Mouse (Mus musculus) kidney, adult 2 months (tissue): Measurements from ENCODE around the gene 1700016H13Rik. TPM values are rescaled to one million over a fixed set of nuclear protein-coding genes. Genes with fewer than 3 reads are reported as not detected.
A peak's percentile ranks its signal among the peaks of the same experiment; 100 is the strongest.

Experiments used
- DNase-seq: peaks from one replicate; pipeline ENCODE4 v3.0.0; 2021
- H3K27ac ChIP-seq: fragments of 200-500 bp; 2 replicates; pipeline ENCODE4 v1.5.1; 2012; ENCODE audit warnings: low read depth, low read length, control low read depth, inconsistent platforms; ENCODE audit not compliant: insufficient read depth
- H3K27me3 ChIP-seq: fragments of 200-500 bp; replicated peaks from 2 replicates; pipeline ENCODE4 v1.6.1; 2012; ENCODE audit warnings: mild to moderate bottlenecking, moderate library complexity, low read length, inconsistent platforms; ENCODE audit not compliant: control insufficient read depth, insufficient read depth
- H3K36me3 ChIP-seq: fragments of 200-500 bp; 2 replicates; pipeline ENCODE4 v1.6.1; 2012; ENCODE audit warnings: mild to moderate bottlenecking, moderate library complexity, low read length, inconsistent platforms; ENCODE audit not compliant: control insufficient read depth, insufficient read depth
- H3K4me1 ChIP-seq: fragments of 200-500 bp; 2 replicates; pipeline ENCODE4 v1.6.1; 2011; ENCODE audit warnings: low read length; ENCODE audit not compliant: control insufficient read depth, insufficient read depth
- H3K4me3 ChIP-seq: fragments of 200-500 bp; 2 replicates; pipeline ENCODE4 v1.5.1; 2011; ENCODE audit warnings: mild to moderate bottlenecking, low read depth, low read length, control low read depth; ENCODE audit not compliant: insufficient read depth
- CTCF ChIP-seq: fragments of 200-500 bp; conservative IDR thresholded peaks from 2 replicates; pipeline ENCODE4 v1.5.1; 2011; ENCODE audit warnings: low read depth, mild to moderate bottlenecking, control low read depth, low read length, moderate library complexity, mixed read lengths; ENCODE audit not compliant: insufficient read depth, insufficient read length
- POLR2A ChIP-seq: fragments of 200-500 bp; IDR thresholded peaks from one replicate; pipeline ENCODE4 v1.6.1; 2011; ENCODE audit warnings: low read depth, low read length, control low read depth
- WGBS: fragments of 180-500 bp; shearing (Covaris S2); methylation state at CpG from one replicate; pipeline ENCODE4 v1.1.7; 2018; 5-methylcytosine and 5-hydroxymethylcytosine counted together
- polyA plus RNA-seq: library from polyadenylated mRNA; depleted of rRNA; stranded (reverse); fragments of >200 nt; gene quantifications from 2 replicates; pipeline ENCODE4 v1.2.3, GENCODE M21; 2012; rRNA removed

The 1700016H13Rik gene
- polyA plus RNA-seq, 1 experiment, result not detected

DNA sequence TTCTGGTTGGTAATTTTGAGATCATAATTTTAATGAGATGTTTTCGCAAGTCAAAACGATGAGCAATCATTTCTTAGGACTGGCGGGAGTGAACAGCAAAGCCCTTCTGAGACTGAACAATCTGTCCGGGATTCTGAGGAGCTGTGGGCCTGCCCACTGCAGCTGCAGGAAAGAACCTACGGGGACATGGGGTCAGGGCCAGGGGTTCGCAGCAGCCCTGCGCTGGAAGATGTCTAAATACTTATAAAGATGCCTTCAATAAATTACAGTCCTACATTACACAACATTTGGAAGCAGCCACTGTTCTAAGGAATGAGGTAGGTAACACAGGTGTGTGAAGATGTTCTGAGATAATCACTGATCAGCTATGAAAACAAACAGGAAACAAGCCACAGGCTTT, 50.1 kb downstream of the 1700016H13Rik start:
- Histone ChIP-seq H3K4me1 (no peaks in the 10 kb centered on the region), H3K27ac (no peak overlapping the region), H3K27me3 (no peaks in the 10 kb centered on the region), H3K4me3 (no peak overlapping the region), H3K36me3 (no peaks in the 10 kb centered on the region)
- DNase-seq, result no peak
- no peak for TF ChIP-seq POLR2A
- no peak for TF ChIP-seq CTCF
- WGBS, result 73% methylated on average over 7 of the region's 7 CpGs

DNA sequence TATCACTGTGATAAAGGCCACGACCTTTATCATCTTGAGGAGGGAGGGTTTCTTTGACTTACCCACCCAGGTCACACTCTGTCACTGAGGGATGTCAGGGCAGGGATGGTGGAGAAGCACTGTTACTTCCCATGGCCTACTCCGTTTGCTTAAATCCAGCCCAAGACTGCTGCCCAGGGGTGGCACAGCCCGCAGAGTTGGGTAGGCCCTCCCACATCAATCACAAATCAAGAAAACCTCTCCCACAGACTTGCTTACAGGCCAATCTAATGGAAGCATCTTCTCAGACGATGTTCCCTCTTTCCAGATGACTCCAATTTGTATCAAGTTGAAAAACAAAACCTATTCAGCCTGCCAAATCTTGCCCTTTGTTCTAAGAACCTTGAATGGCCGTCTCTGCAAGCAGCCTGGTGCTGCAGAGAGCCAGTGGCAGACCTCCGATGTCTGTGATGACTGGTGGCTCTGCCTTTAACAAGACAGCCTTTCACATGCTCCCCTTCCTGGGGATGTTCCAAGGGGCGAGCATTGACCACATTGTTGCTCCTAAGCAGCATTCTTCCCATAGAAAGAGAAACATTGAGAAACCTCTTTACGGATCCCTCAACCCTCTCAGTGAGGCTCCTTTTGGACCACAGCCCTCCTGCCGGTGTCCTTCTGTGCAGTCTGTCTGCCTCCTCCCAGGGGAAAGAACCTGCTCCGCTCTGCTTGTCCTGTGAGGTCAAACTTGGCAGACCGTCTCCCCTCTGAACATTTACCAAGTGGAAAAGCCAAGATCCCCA, 52.5 kb downstream of the 1700016H13Rik start:
- no peak overlapping the region for H3K27ac ChIP-seq
- WGBS, result 76% methylated on average over 11 of the region's 11 CpGs

GRCm38 (mm10) chr5:103598881-103599280, 56.9 kb downstream of the 1700016H13Rik start:
- no peaks in the 10 kb centered on the region for H3K27me3 ChIP-seq

More for the DNA sequence above, 52.5 kb downstream of the 1700016H13Rik start:
- H3K4me3 ChIP-seq, result no peak overlapping the region
- no peaks in the 10 kb centered on the region for H3K27me3 ChIP-seq
- TF ChIP-seq POLR2A (no peak), CTCF (no peak)
- H3K36me3 ChIP-seq, result no peaks in the 10 kb centered on the region
- H3K4me1 ChIP-seq, result no peaks in the 10 kb centered on the region
- no peak for DNase-seq

GRCm38 (mm10) chr5:103598264-103598663, 57.5 kb downstream of the 1700016H13Rik start:
- TF ChIP-seq CTCF (no peak), POLR2A (no peak)
- Histone ChIP-seq H3K27ac (no peak overlapping the region), H3K27me3 (no peaks in the 10 kb centered on the region), H3K4me1 (no peaks in the 10 kb centered on the region), H3K4me3 (no peak overlapping the region), H3K36me3 (peaks cover 4% of the 10 kb centered on the region)
- DNase-seq, result no peak
- 41% methylated on average over 9 of the region's 9 CpGs for WGBS

More at GRCm38 (mm10) chr5:103598881-103599280, 56.9 kb downstream of the 1700016H13Rik start:
- Histone ChIP-seq H3K27ac (no peak overlapping the region; the same call in 1 of the 2 replicates), H3K4me1 (no peaks in the 10 kb centered on the region), H3K4me3 (no peak overlapping the region), H3K36me3 (peaks cover 2% of the 10 kb centered on the region)
- 36% methylated on average over 5 of the region's 5 CpGs for WGBS
- peak; percentile 51 for DNase-seq
- TF ChIP-seq CTCF (no peak), POLR2A (no peak)

Other genes with a start within 250 kb of the 1700016H13Rik start
- gene Ptpn13, start 230.8 kb downstream of the 1700016H13Rik start, polyA plus RNA-seq, result 23.7 and 28.0 TPM in 2 replicates
- gene Slc10a6, start 26.6 kb downstream of the 1700016H13Rik start, polyA plus RNA-seq, result 0.80 and 0.88 TPM in 2 replicates
- gene Aff1, start 36.4 kb upstream of the 1700016H13Rik start, polyA plus RNA-seq, result 13.2 and 16.8 TPM in 2 replicates